Mouse (Mus musculus) CH12.LX (cell line): Measurements from ENCODE around the gene Hist1h3g. TPM values are rescaled to one million over a fixed set of nuclear protein-coding genes. Genes with fewer than 3 reads are reported as not detected.
A peak's percentile ranks its signal among the peaks of the same experiment; 100 is the strongest.
"Not testable (repeated sequence)": the region's sequence is repeated elsewhere in the genome, so short reads cannot be mapped to it uniquely, and the experiment has no call there.

Source experiments
- DNase-seq: peaks from one replicate; pipeline ENCODE4 v3.0.0-alpha.2; 2013; ENCODE audit errors: extremely low read depth
- H3K27ac ChIP-seq: 2 replicates; pipeline ENCODE4 v1.5.1; 2012; ENCODE audit warnings: low read depth, mild to moderate bottlenecking, control low read depth, moderate library complexity; ENCODE audit not compliant: insufficient read depth
- H3K27me3 ChIP-seq: replicated peaks from 2 replicates; pipeline ENCODE3; 2012; ENCODE audit warnings: inconsistent platforms
- H3K36me3 ChIP-seq, 2 experiments: replicated peaks in 1 of 2; 2 replicates each; pipeline versions ENCODE3 to v1.6.1; 2012; ENCODE audit warnings: inconsistent platforms in 1 of 2, low read length in 1 of 2, mild to moderate bottlenecking in 1 of 2, mixed read lengths in 1 of 2, moderate library complexity in 1 of 2; ENCODE audit not compliant: control insufficient read depth in 1 of 2, insufficient read depth in 1 of 2
- H3K4me1 ChIP-seq, 2 experiments: 2 replicates each; pipeline ENCODE4 v1.6.1; 2012; ENCODE audit warnings: inconsistent platforms in 1 of 2, moderate library complexity in 1 of 2; ENCODE audit not compliant: insufficient read depth in 2 of 2, control insufficient read depth in 1 of 2
- H3K4me2 ChIP-seq: 2 replicates; pipeline ENCODE4 v1.6.1; 2012; ENCODE audit warnings: low read depth, mild to moderate bottlenecking, control low read depth; ENCODE audit not compliant: poor library complexity, insufficient read depth, severe bottlenecking
- H3K4me3 ChIP-seq, 3 experiments: fragments of 150-350 bp in 1 of 3; sonication (generic) in 1 of 3; replicated peaks in 1 of 3; 2 replicates each; pipeline versions ENCODE3 to v1.5.1; 2011 to 2012; ENCODE audit warnings: low read depth in 2 of 3, low read length in 2 of 3, mild to moderate bottlenecking in 2 of 3, moderate library complexity in 2 of 3, control low read depth in 1 of 3, improper control_type of control experiment in 1 of 3, inconsistent platforms in 1 of 3, mixed read lengths in 1 of 3; ENCODE audit not compliant: poor library complexity in 1 of 3
- H3K79me2 ChIP-seq: replicated peaks from 2 replicates; pipeline ENCODE4 v1.6.1; 2012; ENCODE audit warnings: mild to moderate bottlenecking, moderate library complexity; ENCODE audit not compliant: control insufficient read depth, poor library complexity, insufficient read depth, severe bottlenecking; ENCODE audit errors: extremely low read depth
- H3K9ac ChIP-seq: 2 replicates; pipeline ENCODE4 v1.6.1; 2012; ENCODE audit warnings: low read depth, mild to moderate bottlenecking, control low read depth, moderate library complexity; ENCODE audit not compliant: insufficient read depth
- H3K9me3 ChIP-seq: replicated peaks from 2 replicates; pipeline ENCODE3; 2012; ENCODE audit warnings: low read length, inconsistent platforms, mixed read lengths
- BHLHE40 ChIP-seq: IDR thresholded peaks from 2 replicates; pipeline ENCODE4 v1.6.1; 2011; ENCODE audit warnings: mild to moderate bottlenecking, low read depth, low read length, improper control_type of control experiment
- CHD1 ChIP-seq: IDR thresholded peaks from 2 replicates; pipeline ENCODE4 v1.6.1; 2012; ENCODE audit warnings: low read depth, low read length, improper control_type of control experiment, inconsistent platforms
- CHD2 ChIP-seq: IDR thresholded peaks from 2 replicates; pipeline ENCODE4 v1.6.1; 2011; ENCODE audit warnings: low read length, improper control_type of control experiment
- CTCF ChIP-seq, 2 experiments: IDR thresholded peaks in 1 of 2; conservative IDR thresholded peaks in 1 of 2; 2 replicates each; pipeline ENCODE4 v1.5.1; 2011 to 2012; ENCODE audit warnings: low read depth in 2 of 2, low read length in 2 of 2, improper control_type of control experiment in 1 of 2, inconsistent platforms in 1 of 2, mild to moderate bottlenecking in 1 of 2, moderate library complexity in 1 of 2
- ELF1 ChIP-seq: IDR thresholded peaks from 2 replicates; pipeline ENCODE4 v1.6.1; 2014; ENCODE audit warnings: low read depth, mild to moderate bottlenecking, inconsistent platforms, low read length, improper control_type of control experiment
- EP300 ChIP-seq: IDR thresholded peaks from 2 replicates; pipeline ENCODE4 v1.6.1; 2011; ENCODE audit warnings: low read length, improper control_type of control experiment
- ETS1 ChIP-seq: conservative IDR thresholded peaks from 2 replicates; pipeline ENCODE4 v1.6.1; 2012; ENCODE audit warnings: low read depth, mild to moderate bottlenecking, inconsistent platforms, low read length, improper control_type of control experiment, moderate library complexity
- GABPA ChIP-seq: IDR thresholded peaks from 2 replicates; pipeline ENCODE4 v1.6.1; 2012; ENCODE audit warnings: low read depth, low read length, improper control_type of control experiment, inconsistent platforms; ENCODE audit not compliant: insufficient replicate concordance
- IRF4 ChIP-seq: IDR thresholded peaks from 2 replicates; pipeline ENCODE4 v1.6.1; 2014; ENCODE audit warnings: low read depth, mild to moderate bottlenecking, inconsistent platforms, low read length, improper control_type of control experiment
- KAT2A ChIP-seq: IDR thresholded peaks from 2 replicates; pipeline ENCODE4 v1.6.1; 2012; ENCODE audit warnings: low read length, improper control_type of control experiment, inconsistent platforms; ENCODE audit not compliant: insufficient replicate concordance
- MAFK ChIP-seq: IDR thresholded peaks from 2 replicates; pipeline ENCODE4 v1.6.1; 2011; ENCODE audit warnings: low read length, improper control_type of control experiment; ENCODE audit not compliant: insufficient replicate concordance
- MAX ChIP-seq: IDR thresholded peaks from 2 replicates; pipeline ENCODE4 v1.6.1; 2011; ENCODE audit warnings: low read length, improper control_type of control experiment
- MAZ ChIP-seq: IDR thresholded peaks from 2 replicates; pipeline ENCODE4 v1.6.1; 2012; ENCODE audit warnings: low read depth, mild to moderate bottlenecking, inconsistent platforms, low read length, improper control_type of control experiment, moderate library complexity
- MEF2A ChIP-seq: IDR thresholded peaks from 2 replicates; pipeline ENCODE4 v1.6.1; 2014; ENCODE audit warnings: low read depth, mild to moderate bottlenecking, inconsistent platforms, low read length, improper control_type of control experiment, borderline replicate concordance
- MXI1 ChIP-seq: IDR thresholded peaks from 2 replicates; pipeline ENCODE4 v1.6.1; 2011; ENCODE audit warnings: mild to moderate bottlenecking, low read depth, low read length, improper control_type of control experiment
- NELFE ChIP-seq: IDR thresholded peaks from 2 replicates; pipeline ENCODE4 v1.6.1; 2011; ENCODE audit warnings: low read depth, low read length, improper control_type of control experiment
- POLR2A ChIP-seq: IDR thresholded peaks from 2 replicates; pipeline ENCODE4 v1.6.1; 2011; ENCODE audit warnings: low read depth, mild to moderate bottlenecking, improper control_type of control experiment, low read length
- POLR2AphosphoS2 ChIP-seq: IDR thresholded peaks from 2 replicates; pipeline ENCODE4 v1.6.1; 2011; ENCODE audit warnings: low read depth, low read length, improper control_type of control experiment
- RAD21 ChIP-seq: IDR thresholded peaks from 2 replicates; pipeline ENCODE4 v1.6.1; 2011; ENCODE audit warnings: low read depth, mild to moderate bottlenecking, low read length, improper control_type of control experiment, moderate library complexity
- RCOR1 ChIP-seq: conservative IDR thresholded peaks from 2 replicates; pipeline ENCODE4 v1.6.1; 2012; ENCODE audit warnings: low read depth, mild to moderate bottlenecking, inconsistent platforms, low read length, improper control_type of control experiment
- SIN3A ChIP-seq: IDR thresholded peaks from 2 replicates; pipeline ENCODE4 v1.6.1; 2012; ENCODE audit warnings: low read length, improper control_type of control experiment, inconsistent platforms
- SMC3 ChIP-seq: IDR thresholded peaks from 2 replicates; pipeline ENCODE4 v1.6.1; 2011; ENCODE audit warnings: low read depth, low read length, improper control_type of control experiment
- TBP ChIP-seq: conservative IDR thresholded peaks from 2 replicates; pipeline ENCODE4 v1.6.1; 2011; ENCODE audit warnings: low read depth, low read length, improper control_type of control experiment
- TCF12 ChIP-seq: IDR thresholded peaks from 2 replicates; pipeline ENCODE4 v1.6.1; 2014; ENCODE audit warnings: low read depth, mild to moderate bottlenecking, inconsistent platforms, low read length, improper control_type of control experiment
- UBTF ChIP-seq: IDR thresholded peaks from 2 replicates; pipeline ENCODE4 v1.6.1; 2012; ENCODE audit warnings: low read depth, mild to moderate bottlenecking, inconsistent platforms, low read length, improper control_type of control experiment, moderate library complexity
- USF1 ChIP-seq: IDR thresholded peaks from 2 replicates; pipeline ENCODE4 v1.6.1; 2014; ENCODE audit warnings: low read depth, mild to moderate bottlenecking, inconsistent platforms, low read length, improper control_type of control experiment
- ZC3H11A ChIP-seq: IDR thresholded peaks from 2 replicates; pipeline ENCODE4 v1.6.1; 2012; ENCODE audit warnings: low read depth, mild to moderate bottlenecking, inconsistent platforms, low read length, improper control_type of control experiment
- ZMIZ1 ChIP-seq: IDR thresholded peaks from 2 replicates; pipeline ENCODE4 v1.6.1; 2012; ENCODE audit warnings: low read depth, mild to moderate bottlenecking, inconsistent platforms, low read length, improper control_type of control experiment
- ZNF384 ChIP-seq: IDR thresholded peaks from 2 replicates; pipeline ENCODE4 v1.6.1; 2012; ENCODE audit warnings: low read depth, low read length, improper control_type of control experiment, inconsistent platforms
- dilution Hi-C: fragments of 300-500 bp; cut with MboI; formaldehyde crosslinking; loops from 2 replicates; pipeline ENCODE4 v1.14.3; 2020; ENCODE audit warnings: low sequenced_read_pairs; ENCODE audit not compliant: extremely low pct_unique_long_range_greater_than_20kb, extremely low pct_ligation_motif_present
- in situ Hi-C: fragments of 300-500 bp; cut with MboI; formaldehyde crosslinking; loops from 3 replicates; pipeline ENCODE4 v1.14.3; 2019; ENCODE audit warnings: low sequenced_read_pairs, low pct_ligation_motif_present, low pct_unique_long_range_greater_than_20kb, mixed read lengths
- polyA plus RNA-seq: library from polyadenylated mRNA; unstranded; fragments of >175 nt; gene quantifications from 2 replicates; pipeline ENCODE4 v1.2.1, GENCODE M21; 2012; ENCODE audit warnings: low read depth; ENCODE audit not compliant: insufficient read length
- total RNA-seq, 2 experiments: library from RNA; depleted of rRNA; stranded (reverse); fragments of 300-350 nt in 1 of 2; fragments of >200 nt in 1 of 2; gene quantifications; 2 replicates each; pipeline ENCODE4 v1.2.3; 2012 to 2014

Hist1h3g gene
- total and polyA plus RNA-seq, 3 experiments = 3.4 to 608 (median 75.3) TPM

DNA sequence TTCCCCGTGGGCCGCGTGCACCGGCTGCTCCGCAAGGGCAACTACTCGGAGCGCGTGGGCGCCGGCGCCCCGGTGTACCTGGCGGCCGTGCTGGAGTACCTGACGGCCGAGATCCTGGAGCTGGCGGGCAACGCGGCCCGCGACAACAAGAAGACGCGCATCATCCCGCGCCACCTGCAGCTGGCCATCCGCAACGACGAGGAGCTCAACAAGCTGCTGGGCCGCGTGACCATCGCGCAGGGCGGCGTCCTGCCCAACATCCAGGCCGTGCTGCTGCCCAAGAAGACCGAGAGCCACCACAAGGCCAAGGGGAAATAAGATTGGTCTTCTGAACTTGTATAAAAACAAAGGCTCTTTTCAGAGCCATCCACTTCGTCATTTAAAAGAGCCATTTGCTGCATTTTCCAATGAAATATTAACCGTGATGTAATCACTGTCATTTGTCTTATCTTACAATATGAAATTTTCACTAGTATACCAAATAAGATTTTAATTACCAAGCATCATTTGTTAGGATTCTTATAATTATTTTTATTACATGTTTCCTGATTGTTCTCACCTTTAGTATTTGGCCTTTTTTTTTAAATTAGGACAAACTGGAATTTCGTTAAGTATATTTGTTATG, 39.4 kb downstream of the Hist1h3g start:
- H3K9ac ChIP-seq = peak overlapping the region; percentile 66; the same call in 1 of the 2 replicates
- dilution Hi-C loops, H3K36me3 ChIP-seq, H3K79me2 ChIP-seq, H3K27me3 ChIP-seq, H3K9me3 ChIP-seq: not testable (repeated sequence)
- in situ Hi-C loops = loop anchor here (25.0 kb wide), 1 partner anchor 1837 kb away; the partner anchor contains the start of gene Hist1h4j
- TF ChIP-seq POLR2AphosphoS2 = peak; percentile 92
- peak; percentile 81 for TF ChIP-seq NELFE
- TF ChIP-seq POLR2A = peak; percentile 85
- 0 out of 2 replicates have a peak, but pooled peaks have one; percentile 6 for TF ChIP-seq MEF2A
- TF ChIP-seq UBTF = peak; percentile 80; the same call in 1 of the 2 replicates
- TF ChIP-seq RCOR1 = 0 out of 2 replicates have a peak, but pooled peaks have one; percentile 45
- TF ChIP-seq CHD1 = peak; percentile 84
- TF ChIP-seq SIN3A = 0 out of 2 replicates have a peak, but pooled peaks have one; percentile 3
- peak; percentile 98 for TF ChIP-seq ZMIZ1
- H3K4me3 ChIP-seq = peak overlapping the region in 1 of 3 experiments; percentile 15
- peak overlapping the region; percentile 77 for H3K27ac ChIP-seq
- peak; percentile 58 for DNase-seq
- peaks cover 0 to 15% of the 10 kb centered on the region in 2 experiments; a peak in 2 of 4 replicates for H3K4me1 ChIP-seq
- peak overlapping the region; percentile 56; the same call in 1 of the 2 replicates for H3K4me2 ChIP-seq

DNA sequence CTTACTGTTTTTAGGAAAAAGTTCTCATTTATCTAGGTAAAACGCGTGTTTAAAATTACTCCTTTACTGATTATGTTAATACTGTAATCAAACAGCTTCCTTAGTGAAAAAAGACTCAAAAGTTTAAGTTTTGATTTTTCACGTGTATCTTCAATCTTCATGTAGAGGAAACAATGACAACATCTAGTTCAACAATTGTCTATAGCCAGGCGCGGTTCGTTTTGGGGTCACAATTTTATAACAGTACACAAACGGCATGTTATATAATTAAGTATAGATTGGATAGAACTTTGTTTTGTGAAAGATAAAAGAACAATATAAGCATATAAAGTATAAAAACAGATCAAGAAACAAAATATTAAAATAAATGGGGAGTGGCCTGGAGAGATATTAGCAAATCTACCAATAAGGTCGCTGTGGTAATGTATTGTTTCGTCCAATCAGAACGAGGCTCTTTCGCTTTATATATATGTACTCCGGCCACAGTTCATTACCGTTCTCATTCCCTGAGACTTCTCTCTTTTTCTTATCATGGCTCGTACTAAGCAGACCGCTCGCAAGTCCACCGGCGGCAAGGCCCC, 40.1 kb downstream of the Hist1h3g start, which contains the start of gene Hist1h3d:
Hist1h3d (plus strand) TSS at position 493 of the 581 bp plus-strand sequence.
- DNase-seq = peak; percentile 92
- Histone ChIP-seq H3K27me3 (no peaks in the 10 kb centered on the region), H3K9me3 (no peaks in the 10 kb centered on the region), H3K4me2 (peak within 1 kb of the TSS; percentile 58), H3K4me3 (peak within 1 kb of the TSS; percentile 19 to 69 (median 46)), H3K4me1 (peaks cover 0 to 15% of the 10 kb centered on the region in 2 experiments; a peak in 2 of 4 replicates), H3K27ac (peak within 1 kb of the TSS; percentile 87), H3K9ac (peak within 1 kb of the TSS; percentile 88), H3K36me3 (no peaks in the 10 kb centered on the region), H3K79me2 (no peaks in the 10 kb centered on the region)
- dilution Hi-C loops (no loop called here), in situ Hi-C loops (no loop called here)
- TF ChIP-seq ZNF384 (0 out of 2 replicates have a peak, but pooled peaks have one; percentile 24), SMC3 (no peak), CTCF (conservative IDR thresholded peaks at IDR 0.05 in 1 of 2, IDR thresholded peaks at IDR 0.05 in 1 of 2; ENCODE audit: low read depth in 2 of 2, low read length in 2 of 2) (no peak), POLR2AphosphoS2 (peak; percentile 5; the same call in 1 of the 2 replicates), GABPA (no peak), CHD1 (no peak), SIN3A (no peak; the same call in none of the 2 replicates), ZC3H11A (no peak), UBTF (no peak), MAZ (no peak), POLR2A (no peak; the same call in 1 of the 2 replicates), ETS1 (no peak), MAFK (no peak), RCOR1 (no peak; the same call in 1 of the 2 replicates), ELF1 (no peak), MAX (no peak), RAD21 (no peak), MEF2A (no peak), EP300 (no peak), ZMIZ1 (peak; percentile 97), USF1 (no peak), TBP (peak; percentile 99), IRF4 (no peak), CHD2 (no peak), TCF12 (peak; percentile 55), MXI1 (0 out of 2 replicates have a peak, but pooled peaks have one; percentile 51), KAT2A (no peak), BHLHE40 (peak; percentile 26; the same call in 1 of the 2 replicates)
